In genomic region chr10:81356352-81356990, GRCm38 (mm10) we compare ENCODE assay signal across 8 mouse cellular contexts. TPM values are rescaled to one million over a fixed set of nuclear protein-coding genes. Genes with fewer than 3 reads are reported as not detected.
DNase-seq lines count a peak whose midpoint lies in the region; ATAC-seq and TF ChIP-seq lines count a peak whose summit lies in the region.

No protein-coding gene starts in this region.

- no peak overlapping the region for H3K9ac ChIP-seq in hindbrain, embryonic 12.5 days
- no peak overlapping the region for H3K9ac ChIP-seq in lung, postnatal 0 days (replicated peaks; ENCODE audit: low read depth)

- WGBS in hindbrain, embryonic 12.5 days, result 58% methylated on average over 12 of the region's 12 CpGs
- WGBS in lung, postnatal 0 days, result 55% methylated on average over 12 of the region's 12 CpGs

- no peaks in the 10 kb centered on the region for H3K9me3 ChIP-seq in G1E (replicated peaks)
- H3K9me3 ChIP-seq in hindbrain, embryonic 12.5 days (replicated peaks), result no peaks in the 10 kb centered on the region
- no peaks in the 10 kb centered on the region for H3K9me3 ChIP-seq in lung, postnatal 0 days (ENCODE audit: low read length)

- intact Hi-C loops in left cerebral cortex, postnatal 4 days (cut with DNase I), result no loop called here

- peak; percentile 45 for DNase-seq in cerebellum, adult 11-12 months
- no peak for DNase-seq in cerebellum, postnatal 14 days
- peak; percentile 76 for DNase-seq in G1E (ENCODE audit: low spot score)
- no peak for DNase-seq in lung, postnatal 0 days (ENCODE audit: low spot score)
- no peak for DNase-seq in left cerebral cortex, postnatal 4 days
- DNase-seq in layer of hippocampus, postnatal 14 days (ENCODE audit: low spot score in 2 of 2), result no peak
- DNase-seq in c-Kit-positive CD71-positive TER-119-positive erythroid progenitor cells, embryonic 14.5 days (ENCODE audit: low spot score), result no peak

- TF ChIP-seq EP300 in lung, postnatal 0 days (IDR thresholded peaks at IDR 0.05), result no peak

- no peak overlapping the region for H3K27ac ChIP-seq in hindbrain, embryonic 12.5 days
- H3K27ac ChIP-seq in lung, postnatal 0 days (ENCODE audit: low read length), result no peak overlapping the region

- peak overlapping the region; percentile 99 for H3K4me2 ChIP-seq in hindbrain, embryonic 12.5 days (replicated peaks)
- H3K4me2 ChIP-seq in lung, postnatal 0 days (replicated peaks; ENCODE audit: low read depth, low read length), result peak overlapping the region; percentile 99

- H3K4me3 ChIP-seq in G1E (ENCODE audit: low read depth, low read length), result peak overlapping the region; percentile 88; the same call in 1 of the 2 replicates
- H3K4me3 ChIP-seq in hindbrain, embryonic 12.5 days, result 0 out of 2 replicates have a peak overlapping the region, but pooled peaks have one; percentile 77
- H3K4me3 ChIP-seq in lung, postnatal 0 days (ENCODE audit: low read depth, low read length), result peak overlapping the region; percentile 70; the same call in 1 of the 2 replicates

- 0 out of 2 replicates have a peak, but pooled peaks have one; percentile 29 for ATAC-seq in G1E (ENCODE audit: extremely low read depth, insufficient number of reproducible peaks, low FRiP score, poor library complexity, severe bottlenecking)
- no peak for ATAC-seq in hindbrain, embryonic 12.5 days (ENCODE audit: low FRiP score)
- no peak for ATAC-seq in lung, postnatal 0 days

- H3K27me3 ChIP-seq in G1E (ENCODE audit: insufficient read depth, low read length), result no peaks in the 10 kb centered on the region
- peaks cover 22% of the 10 kb centered on the region for H3K27me3 ChIP-seq in hindbrain, embryonic 12.5 days
- no peaks in the 10 kb centered on the region for H3K27me3 ChIP-seq in lung, postnatal 0 days (replicated peaks; ENCODE audit: insufficient read depth, low read length)

- peaks cover 30% of the 10 kb centered on the region for H3K36me3 ChIP-seq in G1E (replicated peaks)
- H3K36me3 ChIP-seq in hindbrain, embryonic 12.5 days, result no peaks in the 10 kb centered on the region
- H3K36me3 ChIP-seq in lung, postnatal 0 days (ENCODE audit: insufficient read depth, low read length), result no peaks in the 10 kb centered on the region

- H3K4me1 ChIP-seq in G1E (ENCODE audit: insufficient read depth, low read depth, low read length), result peaks cover 82% of the 10 kb centered on the region
- H3K4me1 ChIP-seq in hindbrain, embryonic 12.5 days, result peaks cover 35% of the 10 kb centered on the region
- peaks cover 14% of the 10 kb centered on the region for H3K4me1 ChIP-seq in lung, postnatal 0 days (ENCODE audit: insufficient read depth, low read depth, low read length)

- TF ChIP-seq CTCF in G1E (IDR thresholded peaks at IDR 0.05; ENCODE audit: low read depth, low read length), result no peak
- TF ChIP-seq CTCF in lung, postnatal 0 days (IDR thresholded peaks at IDR 0.05), result no peak

RNA-seq across cellular contexts. Expression of gene Mfsd12, which starts 0.8 kb away (rescaled TPM):
- total RNA-seq in G1E (2014; fragmentation: Nextera tagmentation) (14.3 and 14.4 TPM in 2 replicates), G1E (2017) (13.1 and 14.6 TPM in 2 replicates)
- polyA plus RNA-seq in G1E (2012), result 46.7 and 48.2 TPM in 2 replicates
- 11.4 and 12.9 TPM in 2 replicates for polyA plus RNA-seq in hindbrain, embryonic 12.5 days (2016; fragmentation: Nextera tagmentation; extraction: Ambion mirVana)
- 14.0 and 16.9 TPM in 2 replicates for polyA plus RNA-seq in lung, postnatal 0 days (2015; fragmentation: Nextera tagmentation; extraction: Ambion mirVana)
- 10 to 100 TPM; 29.6 to 29.7 TPM for total RNA-seq in left cerebral cortex, postnatal 4 days (2021)
- total RNA-seq in layer of hippocampus, postnatal 14 days (2021), result 10 to 100 TPM; 40.8 to 45.8 TPM

RNA-seq across cellular contexts. Expression of gene Hmg20b, which starts 6.2 kb away (rescaled TPM):
- total RNA-seq in G1E (2014; fragmentation: Nextera tagmentation), result 36.7 and 39.2 TPM in 2 replicates
- total RNA-seq in G1E (2017), result 12.0 and 21.9 TPM in 2 replicates
- polyA plus RNA-seq in G1E (2012), result 142 and 193 TPM in 2 replicates
- 92.0 and 93.4 TPM in 2 replicates for polyA plus RNA-seq in hindbrain, embryonic 12.5 days (2016; fragmentation: Nextera tagmentation; extraction: Ambion mirVana)
- 94.3 and 101 TPM in 2 replicates for polyA plus RNA-seq in lung, postnatal 0 days (2015; fragmentation: Nextera tagmentation; extraction: Ambion mirVana)
- total RNA-seq in left cerebral cortex, postnatal 4 days (2021), result 10 to 100 TPM; 23.5 to 26.8 TPM
- 10 to 100 TPM; 24.0 to 40.0 TPM for total RNA-seq in layer of hippocampus, postnatal 14 days (2021)

RNA-seq across cellular contexts. Expression of gene 4930404N11Rik, which starts 9.1 kb away (rescaled TPM):
- total RNA-seq in G1E (2014; fragmentation: Nextera tagmentation) (2.0 TPM in 1 of 2 replicates, not detected in the other), G1E (2017) (0.17 and 1.2 TPM in 2 replicates)
- 0.52 and 0.65 TPM in 2 replicates for polyA plus RNA-seq in G1E (2012)
- polyA plus RNA-seq in hindbrain, embryonic 12.5 days (2016; fragmentation: Nextera tagmentation; extraction: Ambion mirVana), result 0.52 and 0.88 TPM in 2 replicates
- polyA plus RNA-seq in lung, postnatal 0 days (2015; fragmentation: Nextera tagmentation; extraction: Ambion mirVana), result 5.4 and 6.6 TPM in 2 replicates
- total RNA-seq in left cerebral cortex, postnatal 4 days (2021), result 1 to 10 TPM; 1.3 to 1.4 TPM
- total RNA-seq in layer of hippocampus, postnatal 14 days (2021), result 1 to 10 TPM in 1 of 2 experiments, under 1 TPM in 1; 0.92 to 1.0 TPM

RNA-seq across cellular contexts. Expression of gene Gipc3, which starts 13.4 kb away (rescaled TPM):
- not detected in 2 replicates for total RNA-seq in G1E (2014; fragmentation: Nextera tagmentation)
- 0.11 TPM in 1 of 2 replicates, not detected in the other for total RNA-seq in G1E (2017)
- polyA plus RNA-seq in G1E (2012), result not detected in 2 replicates
- not detected in 2 replicates for polyA plus RNA-seq in hindbrain, embryonic 12.5 days (2016; fragmentation: Nextera tagmentation; extraction: Ambion mirVana)
- polyA plus RNA-seq in lung, postnatal 0 days (2015; fragmentation: Nextera tagmentation; extraction: Ambion mirVana), result 0.33 and 0.55 TPM in 2 replicates
- under 1 TPM; 0.12 to 0.28 TPM for total RNA-seq in left cerebral cortex, postnatal 4 days (2021)
- total RNA-seq in layer of hippocampus, postnatal 14 days (2021), result 1 to 10 TPM; 1.4 to 1.5 TPM

RNA-seq across cellular contexts. Expression of gene Fzr1, which starts 21.8 kb away (rescaled TPM):
- total RNA-seq in G1E (2014; fragmentation: Nextera tagmentation), result 29.7 and 65.2 TPM in 2 replicates
- total RNA-seq in G1E (2017), result 15.8 and 22.8 TPM in 2 replicates
- polyA plus RNA-seq in G1E (2012), result 88.9 and 96.2 TPM in 2 replicates
- 132 and 134 TPM in 2 replicates for polyA plus RNA-seq in hindbrain, embryonic 12.5 days (2016; fragmentation: Nextera tagmentation; extraction: Ambion mirVana)
- polyA plus RNA-seq in lung, postnatal 0 days (2015; fragmentation: Nextera tagmentation; extraction: Ambion mirVana), result 39.5 and 39.7 TPM in 2 replicates
- 100 to 1,000 TPM; 109 to 112 TPM for total RNA-seq in left cerebral cortex, postnatal 4 days (2021)
- total RNA-seq in layer of hippocampus, postnatal 14 days (2021), result 10 to 100 TPM; 68.6 to 73.2 TPM

Comparison
In these comparisons a context has a peak if more than half of its experiments do, and no peak if none do; other contexts are left out.
1. DNase-seq: peak in cerebellum, adult 11-12 months (single experiment) and G1E (single experiment); none in cerebellum, postnatal 14 days (0 of 2), lung, postnatal 0 days (single experiment), left cerebral cortex, postnatal 4 days (single experiment), layer of hippocampus, postnatal 14 days (0 of 2) and c-Kit-positive CD71-positive TER-119-positive erythroid progenitor cells, embryonic 14.5 days (single experiment).
2. Peak in every context shown above with its lines, with median percentiles within 50 percentile points of each other: H3K4me3 ChIP-seq.